Mouse (Mus musculus): ENCODE results near the gene Samd11. TPM values are rescaled to one million over a fixed set of nuclear protein-coding genes. Genes with fewer than 3 reads are reported as not detected.

The Samd11 gene
- polyA plus RNA-seq (2015; fragmentation: Nextera tagmentation; extraction: Ambion mirVana): 2.1 and 2.9 TPM in 2 replicates

DNA sequence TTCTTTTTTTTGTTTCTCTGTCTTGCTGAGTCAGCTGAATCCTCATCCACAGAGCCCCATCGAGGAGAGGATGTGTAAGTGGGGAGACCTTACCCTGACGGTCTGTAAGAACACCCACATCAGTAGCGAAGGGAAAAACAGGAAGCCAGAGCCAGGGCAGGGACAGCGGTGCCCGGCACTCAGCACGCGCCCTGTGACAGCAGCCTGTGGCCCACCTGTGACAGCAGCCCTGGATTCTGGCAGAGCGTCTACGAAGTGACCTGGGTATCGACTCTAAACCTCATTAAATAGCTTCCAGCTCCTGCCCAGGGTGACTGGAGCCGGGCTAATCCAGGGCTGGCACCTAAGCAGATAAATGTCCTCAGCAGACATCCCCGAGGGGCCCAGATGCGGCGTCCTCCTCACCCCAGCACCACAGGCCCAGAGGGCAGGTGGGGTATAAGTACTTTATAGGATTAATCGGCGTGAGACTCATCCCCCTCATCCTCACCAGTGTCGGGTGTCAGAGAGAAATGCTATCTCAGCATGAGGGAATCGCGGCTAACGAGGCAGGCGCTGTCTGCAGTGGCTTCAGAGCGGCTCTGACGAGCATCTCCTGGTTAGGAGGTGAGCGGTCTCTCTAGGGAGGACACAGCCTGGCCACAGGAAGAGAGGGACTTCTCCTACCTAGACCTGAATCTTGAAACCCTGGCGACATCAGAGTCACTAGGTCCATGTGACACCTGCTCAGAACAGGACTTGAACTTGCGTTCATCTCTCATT is at the start of gene Samd11:
Samd11 (minus strand) TSS at position 580 of the 762 bp plus-strand sequence.
- peak within 1 kb of the TSS; percentile 26 for H3K4me3 ChIP-seq
- H3K4me2 ChIP-seq: peak within 1 kb of the TSS; percentile 50
- H3K4me1 ChIP-seq (replicated peaks): peaks cover 30% of the 10 kb centered on the region
- H3K9me3 ChIP-seq: no peaks in the 10 kb centered on the region
- peak within 1 kb of the TSS; percentile 55 for H3K9ac ChIP-seq
- no peak within 1 kb of the TSS for H3K27ac ChIP-seq (replicated peaks)
- ATAC-seq (ENCODE audit: low read depth): peak; percentile 57
- WGBS: 4% methylated on average over 26 of the region's 26 CpGs
- H3K36me3 ChIP-seq: no peaks in the 10 kb centered on the region
- peaks cover 32% of the 10 kb centered on the region for H3K27me3 ChIP-seq

DNA sequence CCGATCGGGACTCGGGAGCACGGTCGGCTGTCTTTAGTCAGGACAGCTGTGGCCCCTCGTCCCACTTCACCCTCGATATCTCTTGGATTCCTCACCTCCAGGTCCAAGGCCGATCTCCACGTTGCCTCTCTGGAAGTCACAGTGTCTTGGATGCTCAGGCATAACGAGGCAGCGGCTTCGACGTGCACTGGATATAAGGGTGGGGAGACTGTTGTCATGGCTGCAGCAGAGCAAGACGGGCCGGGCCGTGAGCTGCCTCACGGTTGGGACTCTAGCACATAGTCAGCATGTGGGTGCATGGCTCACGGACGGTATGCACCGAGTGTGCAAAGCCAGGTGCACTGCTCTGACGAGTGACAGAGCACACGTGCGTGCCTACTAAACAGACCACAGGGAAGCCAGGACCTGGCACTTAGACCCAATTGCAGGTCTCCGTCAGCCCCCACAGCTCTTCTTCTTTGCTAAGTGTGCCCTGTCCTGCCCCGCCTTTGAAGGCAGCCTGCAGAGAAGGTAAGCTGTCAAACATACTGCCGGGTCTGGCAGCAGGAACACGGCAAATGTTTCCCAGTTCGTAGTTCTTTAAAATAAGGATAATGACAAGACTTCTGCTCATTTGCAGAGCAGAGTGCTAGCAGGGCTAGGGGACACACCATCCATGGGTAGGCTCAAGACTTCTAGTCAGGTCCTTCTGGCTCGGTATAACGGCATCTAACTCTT is 938 bp downstream of the Samd11 start:
- Histone ChIP-seq H3K9me3 (no peaks in the 10 kb centered on the region), H3K4me1 (replicated peaks) (peaks cover 30% of the 10 kb centered on the region), H3K36me3 (peaks cover 1% of the 10 kb centered on the region; the same call in 1 of the 2 replicates), H3K27me3 (peaks cover 32% of the 10 kb centered on the region), H3K9ac (peak overlapping the region; percentile 55), H3K4me2 (peak overlapping the region; percentile 50), H3K4me3 (peak overlapping the region; percentile 26), H3K27ac (replicated peaks) (no peak overlapping the region; the same call in 1 of the 2 replicates)
- WGBS: 2% methylated on average over 28 of the region's 30 CpGs
- ATAC-seq (ENCODE audit: low read depth): peak; percentile 59

DNA sequence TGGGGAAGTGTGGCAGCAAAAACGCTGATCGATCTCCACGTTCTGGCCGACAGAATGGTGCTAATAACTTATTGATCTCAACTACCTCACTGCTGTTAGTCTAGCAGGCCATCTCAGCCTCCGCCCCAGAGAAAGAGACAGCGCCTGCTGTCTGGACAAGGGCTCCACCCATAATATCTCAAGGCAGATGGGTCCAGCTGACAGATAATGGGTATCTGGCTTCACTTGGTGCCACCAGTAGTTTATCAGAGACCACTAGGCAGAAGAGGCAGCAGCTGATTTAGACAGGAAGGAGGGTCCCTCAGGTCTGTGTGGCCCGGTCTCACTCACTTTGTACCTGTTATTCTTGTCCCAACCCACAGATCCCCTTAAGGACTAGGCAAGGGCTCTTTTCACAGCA is 2.4 kb downstream of the Samd11 start:
- WGBS: 46% methylated on average over 7 of the region's 7 CpGs
- Histone ChIP-seq H3K9me3 (no peaks in the 10 kb centered on the region), H3K27ac (replicated peaks) (peak overlapping the region; percentile 24; the same call in 1 of the 2 replicates), H3K36me3 (peaks cover 16% of the 10 kb centered on the region), H3K4me1 (replicated peaks) (peaks cover 30% of the 10 kb centered on the region), H3K9ac (no peak overlapping the region), H3K27me3 (peaks cover 32% of the 10 kb centered on the region), H3K4me3 (no peak overlapping the region), H3K4me2 (no peak overlapping the region)
- no peak for ATAC-seq (ENCODE audit: low read depth)

DNA sequence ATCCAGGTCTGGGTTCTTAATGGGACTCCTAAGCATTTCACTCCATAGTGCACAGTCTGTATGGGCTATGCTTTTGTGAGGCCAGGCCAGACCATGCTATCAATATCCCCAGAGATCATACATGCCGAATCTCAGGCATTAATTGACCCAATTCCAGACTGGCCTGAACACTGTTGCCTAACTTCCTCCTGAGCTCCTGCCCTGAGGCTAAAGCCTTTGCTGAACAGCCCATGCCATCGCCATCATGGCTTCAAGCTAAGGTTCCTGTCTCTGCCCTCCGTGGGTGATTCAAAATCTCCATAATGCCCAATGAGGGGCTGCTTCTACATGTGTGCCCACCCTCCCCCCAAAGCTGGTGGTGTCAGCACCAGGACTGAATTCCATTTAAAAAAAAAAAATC is 2.8 kb downstream of the Samd11 start:
- H3K4me2 ChIP-seq: no peak overlapping the region
- H3K9ac ChIP-seq: no peak overlapping the region
- H3K4me1 ChIP-seq (replicated peaks): peaks cover 30% of the 10 kb centered on the region
- 22% methylated on average over 3 of the region's 3 CpGs for WGBS
- H3K4me3 ChIP-seq: no peak overlapping the region
- peaks cover 32% of the 10 kb centered on the region for H3K27me3 ChIP-seq
- H3K36me3 ChIP-seq: peaks cover 20% of the 10 kb centered on the region
- peak overlapping the region; percentile 24 for H3K27ac ChIP-seq (replicated peaks)
- no peaks in the 10 kb centered on the region for H3K9me3 ChIP-seq
- 0 out of 2 replicates have a peak, but pooled peaks have one; percentile 13 for ATAC-seq (ENCODE audit: low read depth)

DNA sequence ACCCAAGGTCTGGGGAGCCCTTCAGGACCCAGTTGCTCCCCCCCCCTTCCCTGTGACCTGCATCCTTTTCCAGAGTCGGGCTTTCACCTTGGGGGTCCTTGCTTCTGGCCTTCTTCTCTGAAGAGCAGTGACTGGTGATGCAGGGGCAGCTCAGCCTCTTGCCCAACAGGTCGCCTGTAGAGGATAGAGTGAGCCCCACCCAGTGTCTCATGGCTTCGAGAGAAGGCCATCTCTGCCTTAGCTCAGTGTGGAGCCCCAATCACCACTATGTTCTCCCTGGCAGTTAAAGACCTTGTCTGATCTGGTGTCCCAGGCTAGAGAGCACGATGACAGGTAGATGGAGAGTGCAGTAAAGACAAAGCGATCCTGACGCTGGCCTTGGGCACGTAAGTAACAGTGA is 3.3 kb downstream of the Samd11 start:
- Histone ChIP-seq H3K9me3 (no peaks in the 10 kb centered on the region), H3K36me3 (peaks cover 25% of the 10 kb centered on the region), H3K4me2 (no peak overlapping the region), H3K9ac (no peak overlapping the region), H3K27me3 (peaks cover 32% of the 10 kb centered on the region), H3K4me3 (no peak overlapping the region), H3K27ac (replicated peaks) (peak overlapping the region; percentile 24; the same call in 1 of the 2 replicates), H3K4me1 (replicated peaks) (peaks cover 30% of the 10 kb centered on the region)
- 28% methylated on average over 7 of the region's 7 CpGs for WGBS
- ATAC-seq (ENCODE audit: low read depth): 0 out of 2 replicates have a peak, but pooled peaks have one; percentile 6

DNA sequence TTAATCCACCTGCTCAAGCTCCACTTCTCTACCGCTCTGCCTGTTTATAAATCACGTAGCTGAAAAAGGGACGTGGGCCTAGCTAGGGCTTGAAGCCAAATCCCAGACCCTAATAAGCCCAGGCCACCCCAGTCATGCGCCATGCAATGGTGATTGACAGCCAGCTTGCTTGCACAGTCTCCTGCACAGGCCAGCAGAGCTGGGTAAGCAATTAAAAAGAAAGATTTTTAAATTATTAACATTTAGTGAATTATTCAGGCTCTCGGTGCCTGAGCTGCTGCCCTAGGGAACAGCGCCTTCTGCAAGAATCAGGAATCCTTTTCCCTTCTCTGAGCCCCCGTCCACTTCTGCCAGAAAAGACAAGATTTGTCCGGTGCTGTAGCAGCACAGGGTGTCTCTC is 4.4 kb downstream of the Samd11 start:
- H3K9ac ChIP-seq: peak overlapping the region; percentile 12; the same call in 1 of the 2 replicates
- 53% methylated on average over 8 of the region's 8 CpGs for WGBS
- peaks cover 30% of the 10 kb centered on the region for H3K4me1 ChIP-seq (replicated peaks)
- peaks cover 32% of the 10 kb centered on the region for H3K27me3 ChIP-seq
- H3K4me3 ChIP-seq: no peak overlapping the region
- H3K36me3 ChIP-seq: peaks cover 35% of the 10 kb centered on the region
- ATAC-seq (ENCODE audit: low read depth): no peak
- H3K27ac ChIP-seq (replicated peaks): no peak overlapping the region
- H3K4me2 ChIP-seq: no peak overlapping the region
- no peaks in the 10 kb centered on the region for H3K9me3 ChIP-seq

DNA sequence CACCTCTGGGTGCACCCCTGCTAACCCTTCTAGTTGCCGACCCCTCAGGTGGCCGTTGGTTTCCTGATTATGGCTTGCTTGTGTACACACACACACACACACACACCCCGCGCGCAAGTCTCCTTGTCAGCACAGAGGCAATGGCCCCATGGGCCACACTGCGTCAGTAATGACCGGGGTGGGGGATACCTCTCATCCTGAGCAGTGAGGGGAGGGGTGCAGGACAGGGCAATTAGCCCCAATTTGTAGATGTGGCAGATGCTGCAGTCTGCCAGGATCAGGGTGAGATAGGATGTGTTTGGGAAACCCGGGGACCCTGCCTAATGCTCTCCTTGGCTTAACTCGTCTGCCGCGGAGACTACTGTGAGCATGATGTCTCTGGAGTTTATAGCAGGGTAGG is 5.9 kb downstream of the Samd11 start:
- Histone ChIP-seq H3K4me3 (no peak overlapping the region), H3K9me3 (no peaks in the 10 kb centered on the region), H3K9ac (no peak overlapping the region), H3K36me3 (peaks cover 49% of the 10 kb centered on the region), H3K4me1 (replicated peaks) (peaks cover 17% of the 10 kb centered on the region), H3K27ac (replicated peaks) (no peak overlapping the region), H3K27me3 (peaks cover 19% of the 10 kb centered on the region), H3K4me2 (no peak overlapping the region)
- WGBS: 66% methylated on average over 11 of the region's 11 CpGs
- ATAC-seq (ENCODE audit: low read depth): no peak

DNA sequence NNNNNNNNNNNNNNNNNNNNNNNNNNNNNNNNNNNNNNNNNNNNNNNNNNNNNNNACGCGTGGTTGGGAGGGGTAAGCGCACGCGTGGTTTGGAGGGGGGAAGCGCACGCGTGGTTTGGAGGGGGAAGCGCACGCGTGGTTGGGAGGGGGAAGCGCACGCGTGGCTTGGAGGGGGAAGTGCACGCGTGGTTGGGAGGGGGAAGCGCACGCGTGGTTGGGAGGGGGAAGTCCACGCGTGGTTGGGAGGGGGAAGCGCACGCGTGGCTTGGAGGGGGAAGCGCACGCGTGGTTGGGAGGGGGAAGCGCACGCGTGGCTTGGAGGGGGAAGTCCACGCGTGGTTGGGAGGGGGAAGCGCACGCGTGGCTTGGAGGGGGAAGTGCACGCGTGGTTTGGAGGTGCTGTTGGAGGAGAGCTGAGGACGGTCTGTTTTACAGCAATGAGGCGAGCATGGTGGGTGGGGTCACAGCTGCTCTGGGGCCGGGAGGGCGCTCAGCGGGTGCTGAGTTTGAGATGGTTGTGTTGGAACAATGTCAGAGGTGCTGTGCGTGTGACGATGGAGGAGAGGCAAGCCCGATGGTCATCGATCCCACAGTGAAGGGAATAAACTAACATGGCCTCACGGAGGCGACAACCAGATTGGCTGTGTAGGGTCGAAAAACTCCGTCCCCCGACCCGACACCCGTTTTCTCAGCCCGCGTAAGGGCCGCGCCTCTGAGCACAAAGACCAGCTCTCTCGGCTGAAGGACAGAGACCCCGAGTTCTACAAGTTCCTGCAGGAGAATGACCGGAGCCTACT is 18.6 kb downstream of the Samd11 start:
- Histone ChIP-seq H3K9me3 (no peaks in the 10 kb centered on the region), H3K9ac (peak overlapping the region; percentile 54; the same call in 1 of the 2 replicates), H3K4me3 (peak overlapping the region; percentile 90), H3K4me2 (peak overlapping the region; percentile 95), H3K4me1 (replicated peaks) (peaks cover 28% of the 10 kb centered on the region), H3K27me3 (no peaks in the 10 kb centered on the region), H3K27ac (replicated peaks) (0 out of 2 replicates have a peak overlapping the region, but pooled peaks have one; percentile 42), H3K36me3 (peaks cover 60% of the 10 kb centered on the region)
- WGBS: 21% methylated on average over 55 of the region's 60 CpGs
- no peak for ATAC-seq (ENCODE audit: low read depth)

DNA sequence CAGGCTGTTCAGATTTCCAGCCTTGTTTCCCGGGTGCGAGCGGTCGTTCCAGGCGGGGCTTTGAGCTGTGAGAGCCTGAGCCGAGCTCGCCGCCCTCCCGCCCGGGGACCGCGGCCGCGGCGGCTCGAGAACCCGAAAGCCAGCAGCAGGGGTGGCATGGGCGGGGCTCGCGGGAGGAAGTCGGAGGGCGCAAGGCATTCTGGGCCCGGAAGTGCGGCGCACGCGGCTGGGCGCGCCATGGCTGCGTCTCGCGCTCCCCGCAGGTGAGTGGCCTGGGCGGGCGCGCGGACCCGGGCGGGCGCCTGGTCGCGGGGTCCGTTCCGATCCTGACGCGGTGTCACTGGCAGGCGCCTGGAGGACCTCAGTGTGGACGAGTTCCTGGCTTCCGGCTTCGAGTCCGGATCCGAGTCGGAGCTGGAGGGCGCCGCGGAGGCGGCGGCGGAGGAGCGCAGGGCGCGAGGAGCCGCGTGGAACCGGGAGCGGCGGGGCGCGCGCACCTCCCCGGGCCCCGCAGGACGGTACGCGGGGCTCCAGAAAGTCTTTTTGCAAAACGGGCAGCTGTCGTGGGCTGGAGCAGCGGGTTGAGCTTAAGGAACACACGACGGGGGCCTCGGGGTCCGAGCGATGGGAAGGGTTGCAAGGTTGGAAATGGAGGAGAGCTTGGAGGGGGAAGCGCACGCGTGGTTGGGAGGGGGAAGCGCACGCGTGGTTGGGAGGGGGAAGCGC is 19.5 kb downstream of the Samd11 start, which contains the start of gene Noc2l:
Noc2l (plus strand) TSS at position 203 of the 726 bp plus-strand sequence.
- H3K9ac ChIP-seq: peak within 1 kb of the TSS; percentile 86
- ATAC-seq (ENCODE audit: low read depth): peak; percentile 88
- peak within 1 kb of the TSS; percentile 94 for H3K27ac ChIP-seq (replicated peaks)
- peaks cover 60% of the 10 kb centered on the region for H3K36me3 ChIP-seq
- no peaks in the 10 kb centered on the region for H3K9me3 ChIP-seq
- under 1% methylated on average over 90 of the region's 90 CpGs for WGBS
- H3K4me3 ChIP-seq: peak within 1 kb of the TSS; percentile 90
- H3K4me1 ChIP-seq (replicated peaks): peaks cover 28% of the 10 kb centered on the region
- peak within 1 kb of the TSS; percentile 95 for H3K4me2 ChIP-seq
- no peaks in the 10 kb centered on the region for H3K27me3 ChIP-seq

DNA sequence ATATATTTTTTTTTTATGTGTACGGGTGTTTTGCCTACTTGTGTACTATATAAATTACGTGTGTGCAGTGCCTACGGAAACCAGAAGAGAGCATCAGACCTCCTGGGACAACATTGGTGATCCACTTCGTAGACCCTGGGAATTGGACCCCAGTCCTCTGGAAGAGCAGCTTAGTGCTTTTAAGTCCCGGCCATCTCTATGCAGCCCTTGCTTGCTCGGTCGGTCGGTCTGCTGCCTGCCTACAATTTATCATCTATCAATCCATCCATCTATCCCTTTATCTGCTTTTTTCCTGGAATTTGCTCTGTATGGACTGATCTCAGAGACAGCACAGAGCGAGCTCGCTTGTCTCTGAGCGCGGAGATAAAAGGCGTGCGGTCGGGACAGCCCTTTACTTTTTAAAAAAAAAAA is 20.1 kb downstream of the Samd11 start:
- under 1% methylated on average over 15 of the region's 15 CpGs for WGBS
- peak overlapping the region; percentile 95 for H3K4me2 ChIP-seq
- H3K9ac ChIP-seq: peak overlapping the region; percentile 79
- H3K27me3 ChIP-seq: no peaks in the 10 kb centered on the region
- H3K4me1 ChIP-seq (replicated peaks): peaks cover 28% of the 10 kb centered on the region
- H3K36me3 ChIP-seq: peaks cover 60% of the 10 kb centered on the region
- H3K27ac ChIP-seq (replicated peaks): peak overlapping the region; percentile 94
- H3K9me3 ChIP-seq: no peaks in the 10 kb centered on the region
- H3K4me3 ChIP-seq: peak overlapping the region; percentile 90
- ATAC-seq (ENCODE audit: low read depth): peak; percentile 44

DNA sequence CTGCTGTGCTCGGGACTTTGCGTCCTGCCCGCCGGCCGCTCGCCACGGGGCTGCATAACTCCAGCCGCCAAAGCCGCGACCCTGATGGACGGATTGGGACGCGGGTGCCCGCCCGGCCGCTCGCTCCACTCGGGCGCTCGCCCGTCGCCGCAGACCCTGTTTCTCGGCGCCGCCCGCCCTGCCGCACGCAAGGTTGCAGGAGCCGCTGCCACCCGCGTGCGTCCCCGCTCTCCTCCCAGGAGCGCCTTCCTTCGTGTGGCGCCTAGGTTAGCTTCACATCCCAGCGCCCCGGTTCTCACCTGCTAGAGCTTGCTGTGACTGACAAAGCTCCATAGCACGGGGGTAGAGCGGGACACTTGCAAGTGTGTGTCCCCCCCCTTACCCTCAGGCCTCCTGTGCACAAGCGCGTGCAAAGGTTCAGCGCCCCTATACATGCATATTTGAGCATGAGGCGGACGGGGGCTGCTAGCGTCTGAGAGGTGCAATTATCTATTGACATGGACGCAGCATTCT is 20.7 kb downstream of the Samd11 start, which contains the start of gene Plekhn1:
Plekhn1 (minus strand) TSS at position 157 of the 513 bp plus-strand sequence.
- H3K4me3 ChIP-seq: peak within 1 kb of the TSS; percentile 90
- H3K4me2 ChIP-seq: peak within 1 kb of the TSS; percentile 95
- WGBS: under 1% methylated on average over 41 of the region's 48 CpGs
- peak within 1 kb of the TSS; percentile 94 for H3K27ac ChIP-seq (replicated peaks)
- peak; percentile 45 for ATAC-seq (ENCODE audit: low read depth)
- H3K9me3 ChIP-seq: no peaks in the 10 kb centered on the region
- H3K27me3 ChIP-seq: no peaks in the 10 kb centered on the region
- peaks cover 28% of the 10 kb centered on the region for H3K4me1 ChIP-seq (replicated peaks)
- peak within 1 kb of the TSS; percentile 86 for H3K9ac ChIP-seq
- H3K36me3 ChIP-seq: peaks cover 60% of the 10 kb centered on the region
